In genomic region chr12:32127599-32128507, GRCm38 (mm10) we compare ENCODE assay signal across 7 mouse cellular contexts.
A peak's percentile ranks its signal among the peaks of the same experiment; 100 is the strongest.
DNase-seq lines count a peak whose midpoint lies in the region; ATAC-seq lines count a peak whose summit lies in the region.

No protein-coding gene starts in this region.

- no peaks in the 10 kb centered on the region for H3K9me3 ChIP-seq in kidney, embryonic 15.5 days (replicated peaks)
- no peaks in the 10 kb centered on the region for H3K9me3 ChIP-seq in liver, embryonic 15.5 days (replicated peaks)
- H3K9me3 ChIP-seq in neural tube, embryonic 15.5 days (replicated peaks): no peaks in the 10 kb centered on the region

- no peak for ATAC-seq in kidney, embryonic 15.5 days (replicated peaks; ENCODE audit: low FRiP score)
- ATAC-seq in granulocyte monocyte progenitor cell, adult 5-6 weeks (replicated peaks; ENCODE audit: poor library complexity, severe bottlenecking): peak; percentile 58
- no peak for ATAC-seq in liver, embryonic 15.5 days (ENCODE audit: insufficient read depth)
- ATAC-seq in neural tube, embryonic 15.5 days (ENCODE audit: low FRiP score): peak; percentile 53

- H3K9ac ChIP-seq in kidney, embryonic 15.5 days: no peak overlapping the region
- 0 out of 2 replicates have a peak overlapping the region, but pooled peaks have one; percentile 28 for H3K9ac ChIP-seq in liver, embryonic 15.5 days
- no peak overlapping the region for H3K9ac ChIP-seq in neural tube, embryonic 15.5 days (replicated peaks)

- H3K27ac ChIP-seq in kidney, embryonic 15.5 days: no peak overlapping the region
- peak overlapping the region; percentile 53 for H3K27ac ChIP-seq in liver, embryonic 15.5 days (replicated peaks)
- peak overlapping the region; percentile 63 for H3K27ac ChIP-seq in neural tube, embryonic 15.5 days (replicated peaks)

- 12% methylated on average over 14 of the region's 14 CpGs for WGBS in kidney, embryonic 15.5 days
- 15% methylated on average over 14 of the region's 14 CpGs for WGBS in liver, embryonic 15.5 days (ENCODE audit: insufficient replicate concordance)
- WGBS in neural tube, embryonic 15.5 days: 11% methylated on average over 14 of the region's 14 CpGs

- H3K27me3 ChIP-seq in kidney, embryonic 15.5 days: no peaks in the 10 kb centered on the region
- no peaks in the 10 kb centered on the region for H3K27me3 ChIP-seq in liver, embryonic 15.5 days
- no peaks in the 10 kb centered on the region for H3K27me3 ChIP-seq in neural tube, embryonic 15.5 days (replicated peaks)

- no peaks in the 10 kb centered on the region for H3K36me3 ChIP-seq in kidney, embryonic 15.5 days
- H3K36me3 ChIP-seq in liver, embryonic 15.5 days (replicated peaks): no peaks in the 10 kb centered on the region
- H3K36me3 ChIP-seq in neural tube, embryonic 15.5 days: no peaks in the 10 kb centered on the region

- H3K4me3 ChIP-seq in kidney, embryonic 15.5 days (replicated peaks): no peak overlapping the region
- H3K4me3 ChIP-seq in liver, embryonic 15.5 days (replicated peaks): 0 out of 2 replicates have a peak overlapping the region, but pooled peaks have one; percentile 7
- peak overlapping the region; percentile 10; the same call in 1 of the 2 replicates for H3K4me3 ChIP-seq in neural tube, embryonic 15.5 days (replicated peaks)

- peak overlapping the region; percentile 43 for H3K4me2 ChIP-seq in kidney, embryonic 15.5 days
- H3K4me2 ChIP-seq in liver, embryonic 15.5 days: peak overlapping the region; percentile 38
- peak overlapping the region; percentile 46 for H3K4me2 ChIP-seq in neural tube, embryonic 15.5 days

- H3K4me1 ChIP-seq in kidney, embryonic 15.5 days: peaks cover 6% of the 10 kb centered on the region
- peaks cover 77% of the 10 kb centered on the region for H3K4me1 ChIP-seq in liver, embryonic 15.5 days (replicated peaks)
- H3K4me1 ChIP-seq in neural tube, embryonic 15.5 days: peaks cover 17% of the 10 kb centered on the region

- no peak for DNase-seq in kidney, adult 11 months
- DNase-seq in c-Kit-positive CD71-positive TER-119-positive erythroid progenitor cells, embryonic 14.5 days (ENCODE audit: low spot score): no peak
- no peak for DNase-seq in heart, postnatal 4 days

Comparison
In these comparisons a context has a peak if more than half of its experiments do, and no peak if none do; other contexts are left out.
1. ATAC-seq: peak in granulocyte monocyte progenitor cell, adult 5-6 weeks (single experiment) and neural tube, embryonic 15.5 days (single experiment); none in kidney, embryonic 15.5 days (single experiment) and liver, embryonic 15.5 days (single experiment).
2. Peak in every context shown above with its lines, with median percentiles within 50 percentile points of each other: H3K4me2 ChIP-seq.